Mouse (Mus musculus): Measurements from ENCODE around the gene Tfpt. TPM values are rescaled to one million over a fixed set of nuclear protein-coding genes. Genes with fewer than 3 reads are reported as not detected.

Tfpt gene
- 15.5 TPM for polyA plus RNA-seq (2015; fragmentation: Illumina TruSeq; extraction: RNeasy Lipid Tissue Mini Kit (QIAGEN cat#74804); ENCODE audit: insufficient read depth, low read depth, low replicate concordance)

DNA sequence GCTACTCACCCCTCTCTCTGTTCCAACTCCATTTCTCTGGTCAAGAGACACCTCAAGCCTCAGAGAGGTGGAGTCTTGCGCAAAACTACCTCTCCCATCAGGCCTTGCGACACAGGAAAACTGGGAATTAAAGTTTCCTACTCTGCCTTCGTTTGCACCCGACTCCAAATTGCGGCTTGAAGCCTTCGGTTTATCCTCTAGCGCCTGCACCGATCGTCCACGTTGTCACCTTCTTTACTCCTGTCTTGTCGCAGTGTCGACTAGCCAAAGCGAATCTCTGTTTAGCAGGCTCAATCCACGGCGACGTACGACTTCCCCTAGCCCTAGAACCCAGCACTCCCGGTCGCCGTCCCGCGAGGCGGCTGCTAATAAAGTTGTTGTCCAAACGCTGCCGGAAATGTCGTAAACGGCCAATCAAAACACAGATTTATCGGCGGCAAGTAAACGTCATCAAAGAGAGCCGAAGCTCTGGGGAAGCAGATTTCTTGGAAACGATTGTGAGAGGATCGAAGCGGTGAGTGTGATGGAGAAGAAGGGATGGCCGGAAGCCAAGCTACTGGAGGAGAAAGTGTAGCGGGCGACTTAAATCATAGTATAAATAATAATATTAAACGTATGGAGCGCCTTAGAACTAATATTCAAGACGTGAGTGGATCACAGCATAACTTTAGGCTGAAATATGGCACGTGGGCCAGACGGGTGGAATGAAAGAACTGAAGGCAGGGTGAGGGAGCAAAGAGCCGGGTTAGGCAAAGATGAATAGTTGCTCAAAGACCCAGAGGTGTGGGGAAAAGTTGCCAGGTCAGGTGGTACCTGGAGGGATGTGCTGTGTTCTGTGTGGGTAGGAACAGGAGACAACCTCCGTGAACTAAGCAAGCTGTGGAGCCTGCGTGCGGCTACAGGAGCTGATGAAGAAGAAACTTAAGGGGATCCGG, at the start of gene Tfpt, which contains the start of gene Prpf31:
Gene Tfpt (minus strand): TSS at position 387 of the 935 bp plus-strand sequence.
Gene Prpf31 (plus strand): TSS at position 443 of the 935 bp plus-strand sequence.

DNA sequence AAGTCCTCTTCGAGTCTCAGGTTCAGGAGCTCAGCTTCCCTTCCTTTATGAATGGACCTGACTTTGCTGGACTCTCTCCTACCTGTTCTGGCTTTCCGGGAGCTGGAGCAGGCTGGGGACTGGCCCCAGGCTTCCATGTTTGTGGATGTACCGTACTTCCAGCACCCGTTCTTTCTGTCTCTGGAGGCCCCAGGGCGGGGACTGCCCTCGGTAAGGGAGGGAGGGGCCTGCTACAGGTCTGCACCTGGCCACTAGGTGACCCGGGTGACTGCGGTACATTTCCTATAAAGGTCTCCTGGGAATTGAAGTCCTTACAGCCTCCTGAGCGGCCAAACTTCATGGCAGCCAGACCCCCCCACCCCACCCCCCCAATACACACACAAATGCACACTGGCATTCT, 47.6 kb upstream of the Tfpt start, which contains the start of gene Tmc4:
Gene Tmc4 (minus strand): TSS at position 212 of the 400 bp plus-strand sequence.

GRCm38 (mm10) chr7:3665215-3666114, 35.7 kb upstream of the Tfpt start, which contains the start of gene Leng1:
TSS of gene Leng1 (minus strand) at chr7:3665840.

GRCm38 (mm10) chr7:3644672-3645487, 15.2 kb upstream of the Tfpt start, which contains the start of gene Cnot3:
TSS of gene Cnot3 (plus strand) at chr7:3645268.

DNA sequence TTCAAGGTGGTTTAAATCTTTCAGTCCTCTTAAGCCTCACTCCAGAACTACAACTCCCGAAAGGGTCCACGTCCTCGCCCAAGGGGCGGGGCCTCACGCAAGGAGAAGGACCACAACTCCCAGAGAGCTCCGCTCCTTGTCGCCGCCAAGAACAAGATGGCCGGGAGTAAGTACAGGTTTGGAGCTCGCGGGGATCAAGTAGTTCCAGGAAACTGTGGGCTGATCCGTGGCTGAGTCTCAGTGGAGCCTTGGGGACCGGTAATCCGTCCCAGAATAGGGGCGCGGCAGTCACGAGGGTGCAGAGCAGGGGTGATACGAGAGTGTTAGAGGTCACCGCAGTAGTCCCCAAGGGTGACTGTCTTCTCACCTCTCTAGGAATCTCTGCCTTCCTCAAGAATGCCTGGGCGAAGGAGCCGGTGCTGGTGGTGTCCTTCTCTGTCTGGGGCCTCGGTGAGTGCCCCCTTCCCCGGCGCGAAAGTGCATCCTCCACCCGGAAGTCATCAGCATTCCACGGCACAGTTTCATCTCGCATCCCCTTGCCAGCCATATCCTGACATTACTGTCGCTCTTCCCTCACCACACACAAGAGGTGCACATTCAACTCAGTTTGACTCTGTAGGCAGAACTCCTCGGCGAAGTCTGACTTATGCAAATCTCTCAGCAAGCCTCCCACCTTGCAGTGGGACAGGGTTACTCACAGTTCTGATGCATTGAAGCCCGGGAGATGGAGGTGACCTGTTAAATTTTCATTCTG, 12.3 kb downstream of the Tfpt start, which contains the start of gene Ndufa3:
Gene Ndufa3 (plus strand): TSS at position 132 of the 754 bp plus-strand sequence.

GRCm38 (mm10) chr7:3616057-3616388, 13.7 kb downstream of the Tfpt start, which contains the start of gene Oscar:
TSS of gene Oscar (minus strand) at chr7:3616157.

Other genes with a start within 250 kb of the Tfpt start
- not detected for gene Cacng8, start 239.2 kb downstream of the Tfpt start, polyA plus RNA-seq (2015; fragmentation: Illumina TruSeq; extraction: RNeasy Lipid Tissue Mini Kit (QIAGEN cat#74804); ENCODE audit: insufficient read depth, low read depth, low replicate concordance)
- gene Cacng6, start 205.7 kb downstream of the Tfpt start, polyA plus RNA-seq (2015; fragmentation: Illumina TruSeq; extraction: RNeasy Lipid Tissue Mini Kit (QIAGEN cat#74804); ENCODE audit: insufficient read depth, low read depth, low replicate concordance), result not detected
- gene Tarm1, start 127.3 kb downstream of the Tfpt start, polyA plus RNA-seq (2015; fragmentation: Illumina TruSeq; extraction: RNeasy Lipid Tissue Mini Kit (QIAGEN cat#74804); ENCODE audit: insufficient read depth, low read depth, low replicate concordance), result not detected
- gene Oscar, start 13.8 kb downstream of the Tfpt start, polyA plus RNA-seq (2015; fragmentation: Illumina TruSeq; extraction: RNeasy Lipid Tissue Mini Kit (QIAGEN cat#74804); ENCODE audit: insufficient read depth, low read depth, low replicate concordance), result not detected
- gene Ndufa3, start 12.6 kb downstream of the Tfpt start, polyA plus RNA-seq (2015; fragmentation: Illumina TruSeq; extraction: RNeasy Lipid Tissue Mini Kit (QIAGEN cat#74804); ENCODE audit: insufficient read depth, low read depth, low replicate concordance), result 110 TPM
- 3.9 TPM for gene Prpf31, start 56 bp upstream of the Tfpt start, polyA plus RNA-seq (2015; fragmentation: Illumina TruSeq; extraction: RNeasy Lipid Tissue Mini Kit (QIAGEN cat#74804); ENCODE audit: insufficient read depth, low read depth, low replicate concordance)
- 25.2 TPM for gene Cnot3, start 15.3 kb upstream of the Tfpt start, polyA plus RNA-seq (2015; fragmentation: Illumina TruSeq; extraction: RNeasy Lipid Tissue Mini Kit (QIAGEN cat#74804); ENCODE audit: insufficient read depth, low read depth, low replicate concordance)
- gene Leng1, start 35.9 kb upstream of the Tfpt start, polyA plus RNA-seq (2015; fragmentation: Illumina TruSeq; extraction: RNeasy Lipid Tissue Mini Kit (QIAGEN cat#74804); ENCODE audit: insufficient read depth, low read depth, low replicate concordance), result 3.3 TPM
- gene Tmc4, start 47.6 kb upstream of the Tfpt start, polyA plus RNA-seq (2015; fragmentation: Illumina TruSeq; extraction: RNeasy Lipid Tissue Mini Kit (QIAGEN cat#74804); ENCODE audit: insufficient read depth, low read depth, low replicate concordance), result 29.4 TPM
- gene Tsen34, start 62.9 kb upstream of the Tfpt start, polyA plus RNA-seq (2015; fragmentation: Illumina TruSeq; extraction: RNeasy Lipid Tissue Mini Kit (QIAGEN cat#74804); ENCODE audit: insufficient read depth, low read depth, low replicate concordance), result 16.7 TPM
- gene Mboat7, start 63.6 kb upstream of the Tfpt start, polyA plus RNA-seq (2015; fragmentation: Illumina TruSeq; extraction: RNeasy Lipid Tissue Mini Kit (QIAGEN cat#74804); ENCODE audit: insufficient read depth, low read depth, low replicate concordance), result 9.2 TPM
- 485 TPM for gene Rps9, start 74.1 kb upstream of the Tfpt start, polyA plus RNA-seq (2015; fragmentation: Illumina TruSeq; extraction: RNeasy Lipid Tissue Mini Kit (QIAGEN cat#74804); ENCODE audit: insufficient read depth, low read depth, low replicate concordance)
- gene Pirb, start 90.5 kb upstream of the Tfpt start, polyA plus RNA-seq (2015; fragmentation: Illumina TruSeq; extraction: RNeasy Lipid Tissue Mini Kit (QIAGEN cat#74804); ENCODE audit: insufficient read depth, low read depth, low replicate concordance), result 2.6 TPM
- not detected for gene Gm15448, start 195.8 kb upstream of the Tfpt start, polyA plus RNA-seq (2015; fragmentation: Illumina TruSeq; extraction: RNeasy Lipid Tissue Mini Kit (QIAGEN cat#74804); ENCODE audit: insufficient read depth, low read depth, low replicate concordance)
- gene Pira2, start 215.1 kb upstream of the Tfpt start, polyA plus RNA-seq (2015; fragmentation: Illumina TruSeq; extraction: RNeasy Lipid Tissue Mini Kit (QIAGEN cat#74804); ENCODE audit: insufficient read depth, low read depth, low replicate concordance), result not detected